Mouse (Mus musculus): Measurements from ENCODE around the gene Ppard. TPM values are rescaled to one million over a fixed set of nuclear protein-coding genes. Genes with fewer than 3 reads are reported as not detected.
"Not testable (repeated sequence)": the region's sequence is repeated elsewhere in the genome, so short reads cannot be mapped to it uniquely, and the experiment has no call there.

Gene Ppard
- polyA plus RNA-seq, 1 experiment from 2014 or later, result 1.3 TPM

DNA sequence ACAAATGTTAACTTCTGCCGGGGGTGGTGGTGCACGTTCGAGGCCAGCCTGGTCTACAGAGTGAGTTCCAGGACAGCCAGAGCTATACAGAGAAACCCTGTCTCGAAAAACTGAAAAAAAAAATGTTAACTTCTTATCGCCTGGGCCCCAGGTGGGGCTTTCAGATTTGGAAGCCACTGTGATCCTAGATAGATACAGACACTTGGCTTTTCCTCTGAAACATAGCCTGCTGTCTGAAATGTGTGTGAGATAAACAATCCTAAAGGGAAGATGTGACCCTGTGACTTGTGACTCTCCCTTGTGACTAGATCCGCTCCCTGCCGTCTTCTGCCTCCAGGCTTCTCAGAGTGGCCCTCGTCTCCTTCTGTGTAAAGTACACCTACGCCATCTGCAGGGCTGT is 85.2 kb downstream of the Ppard start:
- Histone ChIP-seq H3K4me3 (ENCODE audit: low read depth, low read length) (no peak overlapping the region), H3K4me2 (ENCODE audit: low read depth, low read length) (no peak overlapping the region), H3K27ac (ENCODE audit: low read depth, low read length) (no peak overlapping the region), H3K36me3 (ENCODE audit: control insufficient read depth, insufficient read depth, low read length) (peaks cover 13% of the 10 kb centered on the region), H3K27me3 (ENCODE audit: control insufficient read depth, insufficient read depth, low read length) (no peaks in the 10 kb centered on the region), H3K9ac (replicated peaks; ENCODE audit: low read depth, low read length) (no peak overlapping the region), H3K4me1 (ENCODE audit: control insufficient read depth, insufficient read depth, low read length) (0 out of 2 replicates have a peak, but pooled peaks cover 4% of the 10 kb centered on the region), H3K9me3 (ENCODE audit: control insufficient read depth, low read length) (no peaks in the 10 kb centered on the region)
- WGBS, result 90% methylated on average over 9 of the region's 9 CpGs
- no peak for ATAC-seq (ENCODE audit: low read depth)

DNA sequence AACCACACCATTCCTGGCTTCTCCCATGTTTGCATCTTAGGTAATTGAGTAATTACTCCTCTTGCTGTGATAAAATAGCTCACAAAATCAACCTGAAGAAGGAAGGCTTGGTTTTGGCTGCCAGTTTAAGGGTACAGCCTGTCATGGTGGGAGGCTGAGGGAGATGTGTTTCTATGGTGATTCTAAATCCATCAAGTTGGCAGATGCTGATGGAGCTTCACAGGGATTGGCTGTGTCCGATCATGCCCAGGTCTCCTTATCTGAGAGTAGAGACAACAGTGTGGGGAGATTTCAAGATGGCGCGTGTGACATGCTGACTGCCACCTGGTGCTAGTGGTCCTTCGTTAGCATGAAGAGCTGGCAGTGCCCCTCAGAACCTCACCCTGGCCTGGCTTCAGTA is 89.2 kb downstream of the Ppard start:
- no peaks in the 10 kb centered on the region for H3K27me3 ChIP-seq (ENCODE audit: control insufficient read depth, insufficient read depth, low read length)
- no peak overlapping the region for H3K4me2 ChIP-seq (ENCODE audit: low read depth, low read length)
- no peak overlapping the region for H3K27ac ChIP-seq (ENCODE audit: low read depth, low read length)
- H3K4me3 ChIP-seq (ENCODE audit: low read depth, low read length), result no peak overlapping the region
- WGBS, result 97% methylated on average over 4 of the region's 4 CpGs
- ATAC-seq (ENCODE audit: low read depth), result no peak
- H3K4me1 ChIP-seq (ENCODE audit: control insufficient read depth, insufficient read depth, low read length), result no peaks in the 10 kb centered on the region
- H3K9me3 ChIP-seq (ENCODE audit: control insufficient read depth, low read length), result no peaks in the 10 kb centered on the region
- peaks cover 15% of the 10 kb centered on the region for H3K36me3 ChIP-seq (ENCODE audit: control insufficient read depth, insufficient read depth, low read length)
- no peak overlapping the region for H3K9ac ChIP-seq (replicated peaks; ENCODE audit: low read depth, low read length)

DNA sequence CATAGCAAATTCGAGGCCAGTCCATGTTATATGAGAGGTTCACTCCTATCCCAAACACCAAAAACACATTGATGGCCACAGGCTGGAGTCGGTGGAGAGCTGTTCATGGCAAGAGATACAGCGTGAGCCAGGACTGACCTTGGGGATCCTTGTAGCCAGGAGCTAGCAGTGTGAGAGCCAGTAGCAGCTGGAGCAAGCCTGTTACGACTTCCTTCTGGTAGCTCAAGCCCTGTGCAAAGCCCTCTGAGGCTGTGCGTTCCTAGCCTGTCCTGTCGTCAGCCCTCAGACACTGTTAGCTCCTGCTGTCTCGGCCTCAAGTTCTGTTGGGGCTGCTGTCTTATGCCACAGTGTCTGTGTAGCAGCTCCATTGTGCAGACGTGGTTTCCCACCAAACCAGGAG is 91.3 kb downstream of the Ppard start:
- peaks cover 7% of the 10 kb centered on the region; the same call in 1 of the 2 replicates for H3K4me1 ChIP-seq (ENCODE audit: control insufficient read depth, insufficient read depth, low read length)
- H3K27me3 ChIP-seq (ENCODE audit: control insufficient read depth, insufficient read depth, low read length), result no peaks in the 10 kb centered on the region
- no peaks in the 10 kb centered on the region for H3K9me3 ChIP-seq (ENCODE audit: control insufficient read depth, low read length)
- H3K4me2 ChIP-seq (ENCODE audit: low read depth, low read length), result no peak overlapping the region
- no peak overlapping the region for H3K9ac ChIP-seq (replicated peaks; ENCODE audit: low read depth, low read length)
- H3K4me3 ChIP-seq (ENCODE audit: low read depth, low read length), result no peak overlapping the region
- no peak overlapping the region for H3K27ac ChIP-seq (ENCODE audit: low read depth, low read length)
- 93% methylated on average over 8 of the region's 8 CpGs for WGBS
- ATAC-seq (ENCODE audit: low read depth), result no peak
- H3K36me3 ChIP-seq (ENCODE audit: control insufficient read depth, insufficient read depth, low read length), result peaks cover 9% of the 10 kb centered on the region; the same call in 1 of the 2 replicates

DNA sequence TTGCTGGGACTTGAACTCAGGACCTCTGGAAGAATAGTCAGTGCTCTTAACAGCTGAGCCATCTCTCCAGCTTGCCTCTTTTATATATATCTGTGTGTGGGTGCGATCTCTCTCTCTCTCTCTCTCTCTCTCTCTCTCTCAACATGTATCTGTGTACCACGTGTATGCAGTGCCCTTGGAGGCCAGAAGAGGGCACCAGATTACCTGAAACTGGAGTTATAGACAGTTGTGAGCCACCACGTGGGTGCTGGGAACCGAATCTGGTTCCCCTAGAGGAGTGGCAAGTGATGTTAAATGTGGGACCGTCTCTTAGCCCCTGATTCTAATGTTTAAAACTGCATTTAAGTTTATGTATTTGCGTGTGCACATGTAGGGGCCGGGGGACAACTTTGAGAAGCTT is 91.9 kb downstream of the Ppard start:
- H3K36me3 ChIP-seq (ENCODE audit: control insufficient read depth, insufficient read depth, low read length); H3K9me3 ChIP-seq (ENCODE audit: control insufficient read depth, low read length); ATAC-seq (ENCODE audit: low read depth); H3K4me2 ChIP-seq (ENCODE audit: low read depth, low read length); H3K9ac ChIP-seq (replicated peaks; ENCODE audit: low read depth, low read length); H3K27me3 ChIP-seq (ENCODE audit: control insufficient read depth, insufficient read depth, low read length); H3K27ac ChIP-seq (ENCODE audit: low read depth, low read length); H3K4me1 ChIP-seq (ENCODE audit: control insufficient read depth, insufficient read depth, low read length); H3K4me3 ChIP-seq (ENCODE audit: low read depth, low read length): not testable (repeated sequence)
- WGBS, result 97% methylated on average over 7 of the region's 7 CpGs

DNA sequence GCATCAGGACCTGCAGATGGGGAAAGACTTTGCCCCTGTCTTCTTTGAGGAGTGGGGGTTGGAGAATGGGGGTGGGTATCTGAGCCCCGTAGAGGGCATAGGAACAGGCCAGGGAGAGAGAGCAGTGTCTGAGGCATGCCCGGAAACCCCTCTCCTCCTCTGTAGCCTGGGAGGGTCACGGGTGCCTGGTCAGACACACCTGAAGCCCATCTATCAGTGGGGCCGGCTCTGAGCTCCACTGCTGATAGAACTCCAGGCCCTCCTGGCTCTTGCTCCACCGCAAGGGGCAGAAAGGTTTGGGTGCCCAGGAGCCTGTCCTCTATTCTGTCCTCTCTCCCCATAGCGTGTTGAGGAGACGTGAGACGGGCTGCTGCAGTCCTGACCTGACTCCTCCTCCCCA is 93.3 kb downstream of the Ppard start:
- H3K9ac ChIP-seq (replicated peaks; ENCODE audit: low read depth, low read length), result no peak overlapping the region
- peaks cover 16% of the 10 kb centered on the region for H3K4me1 ChIP-seq (ENCODE audit: control insufficient read depth, insufficient read depth, low read length)
- no peaks in the 10 kb centered on the region for H3K27me3 ChIP-seq (ENCODE audit: control insufficient read depth, insufficient read depth, low read length)
- H3K9me3 ChIP-seq (ENCODE audit: control insufficient read depth, low read length), result no peaks in the 10 kb centered on the region
- WGBS, result 94% methylated on average over 8 of the region's 8 CpGs
- H3K27ac ChIP-seq (ENCODE audit: low read depth, low read length), result no peak overlapping the region
- peaks cover 13% of the 10 kb centered on the region; the same call in 1 of the 2 replicates for H3K36me3 ChIP-seq (ENCODE audit: control insufficient read depth, insufficient read depth, low read length)
- no peak overlapping the region for H3K4me2 ChIP-seq (ENCODE audit: low read depth, low read length)
- no peak for ATAC-seq (ENCODE audit: low read depth)
- H3K4me3 ChIP-seq (ENCODE audit: low read depth, low read length), result no peak overlapping the region

DNA sequence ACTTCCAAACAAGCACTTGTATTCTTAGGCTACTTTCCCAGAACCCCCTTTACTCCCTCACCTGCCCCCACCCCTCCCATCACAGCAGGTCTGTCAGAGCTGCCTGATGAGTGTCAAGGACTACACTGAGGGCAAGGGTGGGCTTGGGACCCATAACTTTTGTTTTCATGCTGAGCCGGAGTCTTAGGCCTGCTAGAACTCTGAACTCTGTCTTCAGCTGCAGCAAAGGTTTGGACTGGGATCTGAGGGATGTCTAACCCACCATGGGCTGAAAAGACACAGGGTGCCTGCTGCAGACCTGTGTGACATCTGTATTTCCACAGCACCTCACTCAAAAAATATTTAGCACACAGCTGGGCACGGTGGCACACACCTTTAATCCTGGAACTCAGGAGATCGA is 94.5 kb downstream of the Ppard start:
- Histone ChIP-seq H3K4me1 (ENCODE audit: control insufficient read depth, insufficient read depth, low read length) (peaks cover 16% of the 10 kb centered on the region), H3K36me3 (ENCODE audit: control insufficient read depth, insufficient read depth, low read length) (peaks cover 18% of the 10 kb centered on the region; the same call in 1 of the 2 replicates), H3K27me3 (ENCODE audit: control insufficient read depth, insufficient read depth, low read length) (no peaks in the 10 kb centered on the region), H3K4me3 (ENCODE audit: low read depth, low read length) (no peak overlapping the region), H3K9me3 (ENCODE audit: control insufficient read depth, low read length) (no peaks in the 10 kb centered on the region), H3K27ac (ENCODE audit: low read depth, low read length) (no peak overlapping the region), H3K4me2 (ENCODE audit: low read depth, low read length) (no peak overlapping the region), H3K9ac (replicated peaks; ENCODE audit: low read depth, low read length) (no peak overlapping the region)
- WGBS, result 87% methylated on average over 3 of the region's 3 CpGs
- ATAC-seq (ENCODE audit: low read depth), result no peak

DNA sequence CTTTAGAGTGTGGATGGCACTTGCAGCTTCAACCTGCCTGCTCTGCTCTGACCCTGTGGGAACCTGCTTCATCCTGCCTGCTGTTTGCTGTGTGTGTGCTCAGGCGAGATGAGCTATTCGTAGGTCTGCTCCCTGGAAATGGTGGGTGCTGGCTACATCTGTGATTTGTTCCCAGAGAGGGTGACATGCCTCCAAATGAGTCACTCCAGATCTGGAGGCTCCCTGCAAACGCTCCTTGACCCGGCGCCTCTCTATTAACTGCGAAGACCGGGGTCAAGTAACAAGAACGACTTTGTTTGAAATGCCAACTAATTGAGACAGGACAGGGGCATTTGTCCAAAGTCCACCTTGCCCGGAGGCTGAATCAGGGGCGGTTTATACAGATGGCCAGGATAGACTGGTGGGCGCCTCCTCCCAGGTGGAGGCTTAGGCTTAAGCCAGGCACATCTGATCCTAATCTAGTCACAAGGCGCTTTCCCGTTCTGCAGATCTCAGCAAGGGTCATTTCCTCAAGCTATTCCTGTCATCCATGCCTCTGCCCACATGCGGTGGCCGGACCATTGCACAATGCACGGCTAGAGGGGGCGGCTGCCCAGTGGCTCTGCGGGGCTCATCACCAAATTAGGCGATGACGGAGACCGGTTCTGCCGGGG is 95.3 kb downstream of the Ppard start:
- WGBS, result 12% methylated on average over 22 of the region's 22 CpGs
- peaks cover 16% of the 10 kb centered on the region for H3K4me1 ChIP-seq (ENCODE audit: control insufficient read depth, insufficient read depth, low read length)
- peak overlapping the region; percentile 83 for H3K9ac ChIP-seq (replicated peaks; ENCODE audit: low read depth, low read length)
- H3K27ac ChIP-seq (ENCODE audit: low read depth, low read length), result peak overlapping the region; percentile 91
- no peaks in the 10 kb centered on the region for H3K9me3 ChIP-seq (ENCODE audit: control insufficient read depth, low read length)
- peak overlapping the region; percentile 79 for H3K4me2 ChIP-seq (ENCODE audit: low read depth, low read length)
- ATAC-seq (ENCODE audit: low read depth), result no peak; the same call in 1 of the 2 replicates
- peaks cover 18% of the 10 kb centered on the region; the same call in 1 of the 2 replicates for H3K36me3 ChIP-seq (ENCODE audit: control insufficient read depth, insufficient read depth, low read length)
- H3K27me3 ChIP-seq (ENCODE audit: control insufficient read depth, insufficient read depth, low read length), result no peaks in the 10 kb centered on the region
- peak overlapping the region; percentile 65 for H3K4me3 ChIP-seq (ENCODE audit: low read depth, low read length)

DNA sequence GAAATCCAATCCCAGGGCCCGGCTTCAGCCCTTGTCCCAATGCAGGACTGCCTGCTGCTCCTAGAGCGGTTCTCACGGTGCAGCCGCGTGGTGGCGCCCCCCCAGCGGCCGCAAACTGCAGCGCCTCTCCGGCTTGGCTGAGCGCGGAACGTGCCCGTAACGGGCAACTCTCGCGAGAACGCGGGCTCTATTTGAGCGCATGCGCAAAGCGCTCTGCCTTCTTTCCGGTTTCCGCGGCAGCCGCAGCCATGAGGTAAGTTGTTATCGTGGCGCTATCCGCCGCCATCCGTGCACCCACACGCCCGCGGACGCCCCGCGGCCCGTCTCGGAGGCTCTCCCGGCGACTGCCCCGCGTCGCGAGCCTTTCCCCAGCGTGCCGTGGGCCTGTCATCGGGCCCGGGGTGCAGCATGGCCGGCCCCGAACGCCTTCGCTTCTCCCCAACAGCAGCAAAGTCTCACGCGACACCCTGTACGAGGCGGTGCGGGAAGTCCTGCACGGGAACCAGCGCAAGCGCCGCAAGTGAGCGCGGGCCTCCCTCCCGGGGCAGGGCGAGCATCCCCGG is 95.9 kb downstream of the Ppard start, which contains the start of gene Rpl10a:
Gene Rpl10a, plus strand, starts transcription at position 106 of the 563 bp plus-strand sequence.
- Histone ChIP-seq H3K27ac (ENCODE audit: low read depth, low read length) (peak within 1 kb of the TSS; percentile 91), H3K36me3 (ENCODE audit: control insufficient read depth, insufficient read depth, low read length) (peaks cover 18% of the 10 kb centered on the region; the same call in 1 of the 2 replicates), H3K9ac (replicated peaks; ENCODE audit: low read depth, low read length) (peak within 1 kb of the TSS; percentile 97), H3K4me1 (ENCODE audit: control insufficient read depth, insufficient read depth, low read length) (peaks cover 16% of the 10 kb centered on the region), H3K27me3 (ENCODE audit: control insufficient read depth, insufficient read depth, low read length) (no peaks in the 10 kb centered on the region), H3K9me3 (ENCODE audit: control insufficient read depth, low read length) (no peaks in the 10 kb centered on the region), H3K4me3 (ENCODE audit: low read depth, low read length) (peak within 1 kb of the TSS; percentile 65), H3K4me2 (ENCODE audit: low read depth, low read length) (peak within 1 kb of the TSS; percentile 79)
- peak; percentile 90 for ATAC-seq (ENCODE audit: low read depth)
- under 1% methylated on average over 59 of the region's 67 CpGs for WGBS

DNA sequence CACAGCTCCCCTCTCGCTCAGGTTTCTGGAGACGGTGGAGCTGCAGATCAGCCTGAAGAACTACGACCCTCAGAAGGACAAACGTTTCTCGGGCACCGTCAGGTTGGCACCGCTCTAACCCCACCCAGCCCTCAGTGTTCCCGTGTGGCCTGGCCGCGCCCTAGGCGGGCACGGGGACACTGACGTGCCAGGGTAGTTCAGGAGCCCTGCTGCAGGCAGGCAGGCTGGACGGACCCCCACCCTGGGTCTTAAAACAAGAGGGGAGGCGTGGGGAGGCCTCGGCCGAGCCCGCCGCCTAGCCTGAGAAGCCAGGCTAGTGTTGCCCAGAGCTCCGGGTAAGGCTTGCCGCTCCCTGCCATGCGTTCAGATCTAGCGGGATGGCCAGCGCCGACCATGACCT is 96.4 kb downstream of the Ppard start:
- peak; percentile 13; the same call in 1 of the 2 replicates for ATAC-seq (ENCODE audit: low read depth)
- Histone ChIP-seq H3K9ac (replicated peaks; ENCODE audit: low read depth, low read length) (peak overlapping the region; percentile 97), H3K9me3 (ENCODE audit: control insufficient read depth, low read length) (no peaks in the 10 kb centered on the region), H3K27ac (ENCODE audit: low read depth, low read length) (peak overlapping the region; percentile 91), H3K4me3 (ENCODE audit: low read depth, low read length) (peak overlapping the region; percentile 65), H3K27me3 (ENCODE audit: control insufficient read depth, insufficient read depth, low read length) (no peaks in the 10 kb centered on the region), H3K4me1 (ENCODE audit: control insufficient read depth, insufficient read depth, low read length) (peaks cover 16% of the 10 kb centered on the region), H3K36me3 (ENCODE audit: control insufficient read depth, insufficient read depth, low read length) (peaks cover 18% of the 10 kb centered on the region; the same call in 1 of the 2 replicates), H3K4me2 (ENCODE audit: low read depth, low read length) (peak overlapping the region; percentile 79)
- WGBS, result under 1% methylated on average over 25 of the region's 25 CpGs

Measured in neural tube, embryonic 14.5 days (tissue).